Mouse (Mus musculus) layer of hippocampus, adult 9-11 months (tissue): Measurements from ENCODE around the gene Dpp7.
A peak's percentile ranks its signal among the peaks of the same experiment; 100 is the strongest.

Source experiments
- DNase-seq: peaks from one replicate; pipeline ENCODE4 v3.0.0; 2022

Gene Dpp7

DNA sequence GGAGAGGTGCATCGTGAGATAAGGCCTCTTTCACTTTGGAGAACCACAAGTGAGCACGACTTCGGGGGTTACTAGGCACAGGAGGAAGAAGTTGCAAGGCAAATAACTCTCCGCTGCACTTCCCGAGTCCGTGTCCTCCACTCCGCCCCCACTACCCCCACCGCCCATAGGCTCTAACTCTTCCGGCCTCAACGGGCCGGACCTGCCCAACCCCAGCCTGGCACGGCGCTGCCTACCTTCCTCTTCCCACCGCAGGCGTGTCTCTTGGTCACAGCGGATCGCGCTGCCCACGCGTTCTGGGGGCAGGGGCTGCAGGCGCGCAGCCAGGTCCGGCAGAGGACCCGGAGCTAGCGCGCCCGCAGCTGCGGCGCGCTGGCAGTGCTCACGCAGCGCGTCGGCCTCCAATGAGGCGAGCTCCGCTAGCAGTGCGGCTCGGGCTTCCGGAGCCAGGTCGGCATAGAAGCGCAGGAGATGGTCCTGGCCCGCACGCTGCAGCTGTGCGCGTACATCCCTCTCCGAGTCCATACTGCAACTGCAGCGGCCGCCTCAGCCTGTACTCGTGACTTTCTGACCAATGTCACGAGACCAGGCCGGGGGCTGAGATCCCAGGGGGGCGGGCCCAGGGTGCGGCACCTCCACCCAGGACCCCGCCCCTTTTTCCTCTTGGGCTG lies 9.1 kb upstream of the Dpp7 start, which contains the start of gene Uap1l1:
Uap1l1 (minus strand) TSS at position 592 of the 671 bp plus-strand sequence.
- DNase-seq, result peak; percentile 80

DNA sequence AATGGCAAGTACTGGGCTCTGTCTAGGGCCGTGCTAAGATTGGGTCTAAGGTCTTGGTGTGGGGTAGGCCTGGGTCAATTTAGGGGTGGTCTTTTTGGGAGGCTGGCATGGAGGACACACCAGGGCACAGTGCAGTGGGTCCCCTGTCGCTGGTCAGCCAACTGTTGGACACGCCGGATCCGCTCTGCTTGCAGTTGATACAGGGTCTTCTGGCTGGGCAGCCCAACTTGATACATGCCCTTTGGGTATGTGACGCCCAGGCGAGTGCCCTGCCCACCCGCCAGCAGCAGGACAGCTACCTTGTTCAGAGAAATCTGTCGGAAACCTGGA lies 8.6 kb upstream of the Dpp7 start:
- no peak for DNase-seq

DNA sequence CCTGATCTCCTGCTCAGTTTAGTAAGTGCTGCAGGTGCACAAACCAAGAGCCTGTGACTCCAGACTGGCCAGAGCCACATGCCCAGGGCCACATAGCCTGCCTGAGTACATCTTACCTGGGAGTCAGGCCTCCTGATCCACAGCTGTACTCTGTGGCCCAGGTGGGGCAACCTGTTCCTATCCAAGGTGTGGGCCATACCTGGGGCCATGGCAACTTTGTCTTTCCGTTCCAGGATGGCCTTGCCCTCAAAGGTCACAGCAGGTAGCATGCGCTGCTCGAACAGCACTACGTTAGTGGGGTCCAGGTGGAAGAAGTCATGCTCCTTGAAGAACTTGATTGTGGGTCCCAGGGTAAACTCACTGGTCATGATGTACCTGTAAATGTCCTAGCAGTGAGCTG lies 8.2 kb upstream of the Dpp7 start:
- DNase-seq, result no peak

DNA sequence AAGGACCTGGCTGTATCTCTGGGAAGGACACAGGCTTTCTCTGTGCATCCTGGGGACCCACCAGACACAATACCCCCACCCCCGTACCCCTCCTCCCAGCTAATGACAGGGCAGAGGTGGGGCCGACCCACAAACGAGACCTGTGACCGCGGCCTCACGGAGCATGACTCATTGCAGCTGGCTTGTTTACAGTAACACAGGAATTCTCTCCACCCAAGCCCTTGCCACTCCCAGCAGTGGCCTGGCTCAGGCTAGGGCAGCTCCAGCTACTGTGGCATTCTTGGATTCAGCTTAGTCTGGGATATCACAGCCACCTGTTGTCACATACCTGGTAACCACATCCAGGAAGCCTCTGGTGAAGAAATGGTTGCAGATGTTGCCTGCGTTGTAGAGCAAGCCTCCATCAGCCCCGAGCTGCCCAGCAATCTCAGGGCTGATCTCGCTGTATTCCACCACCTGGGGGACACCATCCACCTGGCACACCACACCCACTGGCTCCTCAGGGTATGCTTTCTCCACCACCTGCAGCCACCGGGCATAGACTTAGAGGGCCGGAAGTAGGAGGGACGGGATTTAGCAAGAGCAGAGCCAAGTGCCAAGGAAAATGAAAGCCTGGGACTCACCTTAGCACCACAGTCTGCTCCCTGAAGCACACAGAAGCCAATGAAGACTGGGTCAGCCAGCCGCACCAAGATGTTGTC lies 7.5 kb upstream of the Dpp7 start:
- DNase-seq, result no peak

DNA sequence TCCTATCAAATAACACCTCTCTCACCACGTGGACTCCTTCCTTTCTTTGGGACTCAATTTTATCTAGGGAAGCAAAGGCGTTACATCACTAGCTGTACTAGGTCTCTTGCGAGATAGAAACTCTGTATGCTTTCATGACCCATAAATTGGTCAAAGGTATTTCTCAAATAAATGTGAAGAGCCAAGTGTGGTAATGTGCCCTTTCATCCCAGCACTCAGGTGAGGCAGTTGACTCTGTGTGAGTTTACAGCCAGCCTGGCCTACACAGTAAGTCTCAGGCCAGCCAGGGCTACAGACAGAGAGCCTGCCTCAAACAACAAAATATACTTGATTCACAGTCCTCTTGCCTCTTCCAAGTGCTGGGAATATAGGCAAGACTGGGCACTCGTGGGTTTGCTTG lies 3.7 kb upstream of the Dpp7 start:
- DNase-seq, result no peak

DNA sequence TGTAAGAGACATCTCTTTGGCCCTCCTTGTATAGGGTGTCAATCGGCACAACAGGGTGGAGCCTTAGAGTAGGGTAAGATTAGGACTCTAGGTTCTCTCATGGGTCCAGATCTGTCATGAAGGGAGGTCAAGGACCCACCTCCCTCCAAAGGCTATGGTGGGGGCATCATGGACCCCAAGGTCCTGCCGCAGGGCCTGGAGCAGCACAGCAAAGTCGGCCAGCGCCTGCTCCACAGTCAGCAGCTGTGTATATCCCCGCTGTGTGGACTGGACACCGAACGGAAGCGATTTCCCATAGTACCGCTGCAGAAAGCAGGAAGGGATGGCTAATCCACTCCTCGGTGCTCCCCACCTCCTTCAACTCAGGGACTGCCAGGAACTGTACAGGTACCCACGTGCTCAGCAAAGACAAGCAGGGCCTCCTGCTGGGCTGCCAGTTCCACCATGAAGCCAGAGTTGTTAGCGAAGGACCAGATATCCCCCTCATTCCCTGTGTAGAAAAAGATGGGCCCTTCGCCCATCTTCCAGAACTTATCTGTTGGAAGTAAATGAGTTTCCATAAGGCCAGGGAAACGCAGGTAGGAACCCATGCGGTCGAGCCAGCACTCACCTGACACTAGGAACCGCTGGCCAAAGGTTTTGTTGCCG lies 616 bp downstream of the Dpp7 start:
- DNase-seq, result no peak

DNA sequence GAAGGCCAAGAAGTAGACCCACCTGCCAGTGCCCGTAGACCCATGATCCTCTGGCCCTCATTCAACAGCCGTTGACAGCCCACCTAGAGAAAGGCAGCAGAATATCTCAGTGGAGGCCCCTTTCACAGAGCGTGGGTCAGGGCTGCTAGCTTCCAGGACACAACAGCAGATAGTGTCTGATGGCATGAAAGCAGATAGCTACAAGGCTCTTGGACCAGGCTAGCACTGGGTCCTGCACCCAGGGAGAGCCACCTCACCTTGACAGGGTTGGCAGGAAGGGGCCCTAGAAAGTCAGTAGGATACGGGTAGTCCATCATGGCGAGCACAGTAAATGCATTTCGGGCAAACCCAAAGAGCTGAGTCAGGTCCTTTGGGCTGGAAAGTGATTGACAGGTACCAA lies 1.9 kb downstream of the Dpp7 start:
- DNase-seq, result no peak

DNA sequence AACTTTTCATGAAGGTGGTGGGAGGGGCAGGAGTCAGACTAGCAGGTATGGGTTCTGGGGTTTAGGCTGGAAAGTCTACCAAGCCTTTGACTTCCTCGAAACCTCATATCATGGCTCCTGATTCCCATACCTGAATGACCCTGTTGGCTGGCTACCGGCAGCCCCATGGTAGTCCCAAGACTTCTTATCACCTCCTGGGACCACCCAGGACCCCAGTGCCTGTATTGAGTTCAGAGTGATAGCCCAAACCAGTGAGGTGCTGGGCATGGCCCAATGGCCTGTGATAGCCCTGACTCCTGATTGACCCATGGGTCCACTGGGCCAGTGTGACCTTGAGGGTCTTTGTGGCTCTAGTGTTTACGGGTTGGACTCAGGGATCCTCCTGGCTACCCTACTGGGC lies 5.5 kb downstream of the Dpp7 start:
- DNase-seq, result no peak

DNA sequence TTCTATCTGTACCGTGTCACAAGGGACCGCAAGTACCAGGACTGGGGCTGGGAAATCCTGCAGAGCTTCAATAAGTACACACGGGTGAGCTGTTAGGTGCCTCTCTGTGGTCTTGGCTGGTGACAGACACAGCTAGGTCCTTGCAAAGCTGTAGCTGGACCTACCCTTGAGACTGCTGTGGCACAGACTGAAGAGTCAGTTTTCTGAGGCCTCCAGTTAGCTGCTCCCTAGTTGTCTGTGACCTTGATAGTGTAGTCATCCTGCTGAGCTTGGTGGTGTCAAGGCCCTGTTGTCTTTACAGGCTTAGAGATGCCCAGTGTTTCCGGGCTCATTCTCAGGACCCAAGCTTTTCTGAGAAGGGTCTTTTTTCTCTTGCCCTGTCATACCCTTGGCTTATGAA lies 6.7 kb downstream of the Dpp7 start:
- DNase-seq, result no peak

DNA sequence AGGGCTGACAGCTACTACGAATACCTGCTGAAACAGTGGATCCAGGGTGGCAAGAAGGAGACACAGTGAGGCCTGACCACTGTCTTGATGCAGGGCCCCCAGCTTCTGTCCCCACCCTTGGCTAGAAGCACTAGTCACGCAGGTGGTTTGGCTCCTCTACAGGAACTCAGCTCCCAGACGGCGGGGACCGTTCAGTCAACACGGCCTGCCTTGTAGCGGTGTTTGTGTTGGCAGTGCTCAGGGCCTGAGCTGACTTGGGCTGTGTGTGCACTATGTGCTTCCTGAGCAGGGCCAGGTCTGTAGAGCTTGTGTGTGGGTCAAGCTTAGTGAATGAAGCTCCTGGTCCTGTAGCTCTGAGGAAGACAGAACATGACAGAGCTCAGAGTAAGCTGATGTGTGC lies 8.0 kb downstream of the Dpp7 start:
- DNase-seq, result no peak

DNA sequence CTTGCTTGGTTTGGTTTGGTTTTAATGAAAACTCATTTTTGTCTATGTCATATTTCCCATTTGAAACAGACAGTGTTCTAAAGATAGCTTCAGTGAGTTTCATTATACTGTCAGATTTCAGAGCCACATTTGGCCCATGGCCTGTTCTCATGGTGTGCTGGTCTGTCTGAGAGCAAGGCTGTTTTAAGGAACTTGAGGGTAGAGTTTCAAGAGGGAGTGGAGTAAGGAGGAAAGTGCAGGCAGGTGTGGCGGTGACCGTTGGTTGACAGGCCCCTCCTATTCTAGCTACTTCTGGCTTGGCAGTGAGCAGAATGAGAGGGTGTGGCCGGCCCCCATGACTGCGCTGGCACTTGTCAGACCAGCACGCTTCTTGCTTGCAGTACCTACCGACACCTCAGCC lies 17.9 kb downstream of the Dpp7 start:
- no peak for DNase-seq

DNA sequence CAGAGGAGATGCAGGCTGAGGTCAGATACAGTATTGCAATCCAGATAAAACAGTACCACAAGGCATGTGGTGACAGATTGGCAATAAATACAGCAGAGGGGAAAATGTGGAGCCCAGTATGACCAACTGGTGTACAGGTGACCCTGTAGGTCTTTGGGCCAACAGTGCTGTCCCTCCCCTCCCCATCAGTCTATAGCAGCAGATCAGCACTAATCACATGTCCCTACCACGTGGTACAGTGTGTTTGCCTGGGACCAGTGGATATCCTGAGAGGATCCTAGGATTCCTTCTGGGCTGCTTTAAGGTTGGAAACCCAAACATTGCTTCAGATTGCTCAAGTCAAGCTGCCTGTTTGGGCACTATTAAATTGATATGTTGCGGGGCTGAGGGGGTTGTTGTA lies 22.6 kb downstream of the Dpp7 start:
- DNase-seq, result no peak

DNA sequence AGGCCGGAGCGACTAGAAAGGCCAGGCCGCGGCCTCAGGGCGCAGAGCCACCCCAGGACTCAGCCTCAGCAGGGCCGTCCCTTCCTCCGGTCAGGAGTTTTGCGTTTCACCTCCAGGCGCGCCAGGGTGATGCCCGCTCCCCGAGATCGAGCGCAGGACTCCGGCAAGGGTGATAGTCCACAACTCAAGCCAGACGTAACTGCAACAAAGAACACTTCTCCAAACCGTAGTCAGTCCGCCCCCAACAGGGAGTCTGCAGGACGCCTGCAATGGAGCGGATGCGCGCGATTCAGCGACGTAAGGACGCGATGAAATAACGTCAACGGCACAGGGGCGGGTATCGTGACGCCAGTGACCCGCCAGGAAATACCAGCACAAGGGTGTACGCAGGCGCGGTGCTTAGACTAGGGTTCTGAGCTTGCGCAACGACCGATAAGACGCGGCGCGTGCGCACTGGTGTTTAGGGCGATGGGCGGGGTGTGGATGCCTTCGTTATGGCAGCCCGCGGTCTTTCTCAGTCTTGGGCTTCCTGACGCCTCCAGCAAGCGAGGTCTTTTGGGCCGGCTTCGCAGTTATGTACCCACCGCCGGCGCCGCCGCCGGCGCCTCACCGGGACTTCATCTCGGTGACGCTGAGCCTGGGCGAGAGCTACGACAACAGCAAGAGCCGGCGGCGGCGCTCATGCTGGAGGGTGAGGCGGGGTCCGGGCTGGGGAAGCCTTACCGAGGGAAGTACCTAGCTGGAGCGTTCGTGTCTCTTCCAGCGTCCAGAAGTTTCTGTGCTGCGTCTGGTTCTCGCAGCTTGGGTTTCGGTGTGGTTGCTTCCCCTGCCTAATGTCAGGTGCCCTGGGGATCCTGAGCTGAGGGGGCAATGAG lies 23.6 kb downstream of the Dpp7 start, which contains the start of gene Man1b1:
Man1b1 (plus strand) TSS at position 53 of the 875 bp plus-strand sequence.
- DNase-seq, result peak; percentile 99

DNA sequence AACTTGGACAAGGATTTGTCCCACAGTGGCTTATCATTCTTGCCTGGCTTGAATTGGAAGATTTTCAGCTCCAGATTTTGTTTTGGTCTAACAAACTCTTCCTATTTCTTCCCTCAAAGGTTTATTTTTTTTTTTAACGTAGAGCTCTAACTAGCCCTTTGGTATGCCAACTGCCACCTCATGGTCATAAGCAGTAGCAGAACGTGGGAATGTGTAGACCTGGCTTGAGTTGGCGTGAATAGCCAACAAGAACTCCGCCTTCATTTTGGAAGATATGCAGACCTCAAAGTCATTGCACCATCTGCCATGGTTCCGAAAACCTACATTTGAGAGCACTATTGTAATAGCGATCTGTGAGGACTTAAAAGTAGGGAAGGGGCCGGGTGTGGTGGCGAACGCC lies 24.7 kb downstream of the Dpp7 start:
- DNase-seq, result no peak

DNA sequence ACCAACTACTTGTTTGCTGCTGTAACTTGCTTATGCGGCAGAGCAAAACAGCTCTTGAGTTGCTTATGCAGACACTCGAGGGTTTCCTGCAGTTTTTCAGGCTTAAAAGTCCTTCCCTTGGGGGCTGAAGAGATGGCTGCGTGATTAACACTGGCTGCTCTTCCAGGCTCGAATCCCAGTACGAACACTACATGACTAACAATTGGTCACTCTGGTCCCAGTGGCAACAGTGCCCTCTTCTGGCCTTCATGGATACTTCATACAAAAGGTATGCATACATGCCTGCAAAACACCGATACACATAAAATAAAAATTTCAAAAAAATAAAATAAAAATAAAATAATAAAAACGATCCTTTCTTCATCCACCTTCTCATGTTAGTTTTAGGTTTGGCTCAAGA lies 27.7 kb downstream of the Dpp7 start:
- DNase-seq, result no peak

DNA sequence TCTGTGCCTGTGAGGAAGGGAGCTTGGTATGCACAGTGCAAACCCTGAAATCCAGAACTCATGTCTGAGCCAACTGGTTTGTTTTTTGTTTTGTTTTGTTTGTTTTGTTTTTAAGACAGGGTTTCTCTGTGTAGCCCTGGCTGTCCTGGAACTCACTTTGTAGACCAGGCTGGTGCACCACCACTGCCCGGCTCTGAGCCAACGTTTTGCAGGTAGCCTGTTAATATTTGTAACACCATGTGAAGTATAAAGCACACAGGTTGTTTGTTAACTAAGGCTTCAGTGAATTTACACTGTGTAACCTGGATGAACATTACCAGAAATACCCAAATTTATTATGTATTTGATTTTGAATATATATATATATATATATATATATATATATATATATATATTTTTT lies 30.1 kb downstream of the Dpp7 start:
- no peak for DNase-seq

DNA sequence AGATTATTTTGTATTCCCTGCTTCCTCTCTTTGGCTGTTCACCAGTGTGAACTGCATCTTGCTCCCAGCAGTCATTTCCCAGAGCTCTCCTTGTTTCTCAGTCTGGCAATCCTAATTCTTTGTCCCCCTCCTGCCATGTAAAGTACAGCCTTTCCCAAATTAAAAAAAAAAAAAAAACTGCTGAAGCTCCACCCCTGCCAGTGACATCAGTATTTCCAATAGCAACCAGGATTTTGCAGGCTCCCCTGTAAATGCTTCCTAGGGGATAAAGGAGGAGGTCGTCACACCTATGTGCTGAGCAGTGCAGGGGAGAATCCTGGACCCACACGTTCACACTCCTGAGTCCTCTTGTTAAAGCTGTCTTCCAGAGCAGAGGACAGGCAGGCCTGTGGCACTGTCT lies 36.1 kb downstream of the Dpp7 start:
- no peak for DNase-seq

DNA sequence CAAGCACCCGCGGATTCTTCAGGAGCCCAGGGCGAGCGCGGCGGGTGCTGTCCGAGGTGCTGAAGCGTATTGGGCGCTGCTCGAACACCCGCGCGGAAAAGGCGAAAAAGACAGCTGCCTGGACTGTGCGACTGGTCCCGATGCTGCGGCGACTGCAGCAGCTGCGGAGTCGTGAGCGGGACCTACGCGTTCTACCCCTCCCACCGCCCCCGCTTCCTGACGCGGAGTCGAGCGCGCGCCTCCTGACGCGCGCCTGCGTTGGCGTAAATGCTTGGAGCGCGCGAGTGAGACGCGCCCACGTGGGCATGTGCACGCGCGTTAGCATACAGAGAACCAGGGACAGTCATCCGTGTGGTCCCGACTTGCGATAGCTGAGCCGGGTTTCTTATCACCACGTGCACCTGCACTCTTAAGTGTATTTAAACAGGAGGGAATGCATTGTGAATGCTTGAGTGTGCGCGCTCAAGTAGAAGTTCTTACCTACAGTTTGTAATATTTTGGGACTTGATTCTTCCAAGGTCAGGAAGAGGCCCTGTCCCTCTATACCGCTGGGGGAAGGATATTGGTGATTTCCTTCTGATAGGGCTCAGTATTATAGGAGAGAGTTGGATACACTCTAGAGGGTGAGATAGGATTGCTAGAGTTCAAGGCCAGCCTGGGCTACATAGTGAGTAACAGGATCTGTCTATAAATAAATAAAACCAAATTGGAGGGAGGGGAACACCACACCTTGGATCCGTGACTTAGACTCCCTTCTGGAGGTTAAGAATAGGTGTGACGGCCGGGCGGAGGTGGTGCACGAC lies 37.0 kb downstream of the Dpp7 start, which contains the start of gene Grin1:
Grin1 (minus strand) TSS at position 217 of the 803 bp plus-strand sequence.
- peak; percentile 93 for DNase-seq

DNA sequence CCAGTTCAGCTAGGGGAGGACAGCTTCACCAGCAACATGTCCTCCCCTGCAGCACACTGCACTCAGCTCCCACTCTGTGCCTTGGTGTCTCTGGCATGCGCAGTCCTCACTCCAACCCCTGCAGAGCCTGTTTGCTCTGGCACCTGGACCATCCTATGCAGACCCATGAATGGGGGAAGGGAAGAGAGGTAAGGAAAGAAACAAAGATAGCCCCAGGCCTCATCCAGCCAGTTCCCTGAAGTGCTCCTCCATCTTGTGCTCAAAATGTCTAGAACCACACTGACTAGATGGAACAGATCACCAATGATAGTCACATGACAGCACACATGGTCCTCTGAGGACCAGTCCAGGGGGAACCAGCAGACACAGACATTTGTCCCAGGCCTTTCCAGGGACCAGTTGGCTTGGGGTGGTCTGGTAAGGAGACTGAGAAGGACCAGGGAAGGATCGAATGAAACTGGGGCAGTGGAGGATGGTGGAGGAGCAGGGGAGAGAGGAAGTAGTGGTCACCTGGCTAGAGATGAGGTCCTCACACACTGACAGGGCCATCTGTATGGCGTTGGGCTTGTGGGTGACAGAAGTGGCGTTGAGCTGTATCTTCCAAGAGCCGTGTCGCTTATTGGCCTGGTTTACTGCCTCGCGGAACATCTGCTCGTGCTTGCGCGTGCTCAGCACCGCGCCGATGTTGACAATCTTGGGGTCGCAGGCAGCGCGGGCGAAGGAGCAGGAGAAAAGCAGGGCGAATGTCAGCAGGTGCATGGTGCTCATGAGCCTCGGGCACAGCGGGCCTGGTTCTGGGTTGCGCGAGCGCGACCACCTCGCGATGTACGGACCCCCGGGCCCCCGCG lies 37.8 kb downstream of the Dpp7 start:
- peak; percentile 67 for DNase-seq

DNA sequence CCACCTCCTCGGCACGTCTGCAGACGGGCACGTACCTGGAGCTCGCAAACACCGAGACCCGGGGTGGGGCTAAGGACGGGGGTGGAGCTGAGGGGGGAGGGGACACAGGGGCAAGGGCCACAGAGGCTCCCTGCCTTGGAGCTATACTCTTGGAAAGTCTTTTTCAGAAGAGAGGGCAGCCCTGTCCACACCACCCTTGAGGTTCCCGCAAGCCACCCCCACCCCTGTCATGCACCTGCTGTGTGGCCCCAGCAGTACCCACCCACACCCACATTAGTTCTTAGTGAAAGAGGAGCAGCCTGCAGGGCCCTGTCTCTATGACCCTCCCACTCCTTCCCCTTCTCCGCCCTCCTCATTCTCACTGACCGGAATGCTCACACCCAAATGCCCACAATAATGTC lies 44.7 kb downstream of the Dpp7 start:
- DNase-seq, result no peak

DNA sequence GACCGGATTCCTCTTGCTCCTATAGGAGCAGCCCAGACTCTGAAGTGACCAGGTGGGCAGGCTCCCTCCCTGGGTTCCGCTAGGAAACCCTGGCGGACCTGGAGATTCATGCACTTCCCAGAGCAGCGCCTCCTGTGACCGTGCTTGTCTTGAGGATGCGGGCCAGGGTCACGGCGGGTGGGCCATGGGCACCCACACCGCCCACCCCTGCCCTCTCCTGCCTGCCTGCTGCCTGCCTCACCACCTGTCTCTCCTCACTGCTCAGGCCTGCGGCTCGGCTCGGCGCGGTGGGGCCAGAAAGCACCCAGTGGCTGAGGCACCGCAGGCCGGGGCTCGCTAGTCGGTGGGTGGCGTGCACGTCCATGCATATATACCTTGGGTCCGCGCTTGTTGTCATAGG lies 45.2 kb downstream of the Dpp7 start:
- no peak for DNase-seq
